Mouse (Mus musculus) liver, postnatal 0 days (tissue): ENCODE results near the gene Sqstm1.

Experiments
- CTCF ChIP-seq: sonication (generic); IDR thresholded peaks from 2 replicates; pipeline ENCODE4 v1.5.1; 2016; ENCODE audit warnings: antibody characterized with exemption, low read depth
- EP300 ChIP-seq: IDR thresholded peaks from 2 replicates; pipeline ENCODE4 v1.6.1; 2016; ENCODE audit warnings: antibody characterized with exemption, low read depth, mild to moderate bottlenecking

DNA sequence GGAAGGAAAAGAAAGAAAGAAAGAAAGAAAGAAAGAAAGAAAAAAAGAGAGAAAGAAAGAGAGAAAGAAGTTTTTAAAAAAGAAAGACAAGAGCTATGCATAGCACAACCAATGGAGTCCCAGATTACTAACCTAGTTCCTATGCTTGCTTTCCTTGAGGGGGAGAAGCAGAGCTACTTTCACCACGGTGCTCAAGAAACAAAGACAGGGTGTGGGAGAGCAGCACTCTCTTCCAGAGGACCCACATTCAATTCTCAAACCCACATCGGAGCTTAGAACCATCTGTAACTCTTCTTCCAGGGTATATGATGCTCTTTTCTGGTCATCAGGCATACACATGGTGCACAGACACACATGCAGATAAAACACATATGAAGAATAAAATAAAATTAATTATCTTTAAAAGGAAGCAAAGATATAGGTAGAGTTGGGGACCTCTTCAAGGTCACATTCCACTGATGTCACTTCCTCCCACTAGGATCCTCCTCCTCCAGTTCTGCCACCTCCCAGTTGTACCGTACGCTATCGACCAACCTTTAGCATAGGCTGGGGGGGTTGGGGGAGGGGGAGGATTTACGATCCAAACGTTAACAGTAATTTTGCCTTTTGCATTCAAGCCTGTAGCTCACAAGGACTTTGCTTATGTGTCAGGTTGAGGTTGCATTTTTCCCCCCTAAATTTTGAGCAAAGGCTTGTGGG, 38.0 kb upstream of the Sqstm1 start:
- TF ChIP-seq CTCF: no peak
- TF ChIP-seq EP300: no peak
